Mouse (Mus musculus): ENCODE measurements at regions not wholly inside any gene's neighbourhood (a gene's known extent, or its start where the extent isn't known, plus 50 kb on each side); places are given as distances from the start of the nearest gene placed in this dataset.

DNA sequence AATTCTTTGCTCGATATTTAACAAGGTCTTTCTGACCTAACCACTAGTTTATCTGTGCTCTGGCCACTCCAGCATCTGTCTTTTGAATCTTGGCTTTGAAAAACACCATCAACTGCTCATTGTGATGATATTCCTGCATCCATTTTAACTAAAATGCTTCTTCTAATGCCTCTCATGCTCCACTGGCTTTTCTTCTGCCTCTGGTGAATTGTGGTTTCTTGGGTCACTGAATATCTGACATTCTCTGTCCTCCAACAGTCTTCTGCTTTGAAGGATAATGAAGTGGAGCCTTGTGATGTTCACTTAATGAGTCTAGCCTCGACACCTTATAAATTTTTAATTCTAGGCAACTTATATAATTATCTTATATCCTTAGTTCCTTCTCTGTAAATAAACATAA, 416.5 kb upstream of the Gm11114 start:
- no peak for TF ChIP-seq CTCF (IDR thresholded peaks at IDR 0.05)
- no peak for TF ChIP-seq EP300 (IDR thresholded peaks at IDR 0.05)

Measured in lung, postnatal 0 days (tissue).